Mouse (Mus musculus): ENCODE results near the gene Bola2.

GRCm38 (mm10) chr7:126740977-126741376, 45.8 kb downstream of the Bola2 start:
- TF ChIP-seq CTCF (IDR thresholded peaks at IDR 0.05; ENCODE audit: insufficient read depth, low read length) (no peak), POLR2A (IDR thresholded peaks at IDR 0.05; ENCODE audit: borderline replicate concordance, extremely low read depth, low read depth, low read length) (no peak)

Data from lung, adult 2 months (tissue).